Mouse (Mus musculus): ENCODE data around the gene Cda. TPM values are rescaled to one million over a fixed set of nuclear protein-coding genes. Genes with fewer than 3 reads are reported as not detected.

Cda gene
- total and polyA plus RNA-seq, 2 experiments from 2014 or later = 2.7 to 7.6 TPM

- Histone ChIP-seq H3K4me2 (ENCODE audit: low read depth, low read length) (no peak overlapping the region), H3K9me3 (replicated peaks; ENCODE audit: control insufficient read depth, low read length) (no peaks in the 10 kb centered on the region), H3K27me3 (ENCODE audit: control insufficient read depth, insufficient read depth, low read length) (peaks cover 4% of the 10 kb centered on the region; the same call in 1 of the 2 replicates), H3K9ac (replicated peaks; ENCODE audit: low read depth, low read length) (no peak overlapping the region), H3K36me3 (replicated peaks; ENCODE audit: control insufficient read depth, insufficient read depth, low read length) (no peaks in the 10 kb centered on the region), H3K27ac (ENCODE audit: low read depth) (no peak overlapping the region), H3K4me3 (ENCODE audit: low read depth, low read length) (no peak overlapping the region), H3K4me1 (ENCODE audit: control insufficient read depth, insufficient read depth) (peaks cover 15% of the 10 kb centered on the region)
- DNase-seq (ENCODE audit: low spot score) = no peak
- 82% methylated on average over 2 of the region's 2 CpGs for WGBS
- TF ChIP-seq CTCF (IDR thresholded peaks at IDR 0.05; ENCODE audit: low read depth) (no peak), EP300 (IDR thresholded peaks at IDR 0.05; ENCODE audit: low read depth) (no peak)
- no peak for ATAC-seq (ENCODE audit: insufficient read depth, low read depth)
Measured at GRCm38 (mm10) chr4:138366561-138366960, 1.2 kb downstream of the Cda start.

GRCm38 (mm10) chr4:138363511-138363910 lies 4.3 kb downstream of the Cda start:
- TF ChIP-seq EP300 (IDR thresholded peaks at IDR 0.05; ENCODE audit: low read depth) (no peak), CTCF (IDR thresholded peaks at IDR 0.05; ENCODE audit: low read depth) (no peak)
- Histone ChIP-seq H3K4me2 (ENCODE audit: low read depth, low read length) (no peak overlapping the region), H3K4me1 (ENCODE audit: control insufficient read depth, insufficient read depth) (peaks cover 11% of the 10 kb centered on the region), H3K9me3 (replicated peaks; ENCODE audit: control insufficient read depth, low read length) (no peaks in the 10 kb centered on the region), H3K36me3 (replicated peaks; ENCODE audit: control insufficient read depth, insufficient read depth, low read length) (no peaks in the 10 kb centered on the region), H3K9ac (replicated peaks; ENCODE audit: low read depth, low read length) (no peak overlapping the region), H3K27me3 (ENCODE audit: control insufficient read depth, insufficient read depth, low read length) (peaks cover 4% of the 10 kb centered on the region; the same call in 1 of the 2 replicates), H3K27ac (ENCODE audit: low read depth) (no peak overlapping the region), H3K4me3 (ENCODE audit: low read depth, low read length) (no peak overlapping the region)
- DNase-seq (ENCODE audit: low spot score) (no peak), ATAC-seq (ENCODE audit: insufficient read depth, low read depth) (no peak)
- 60% methylated on average over 5 of the region's 5 CpGs for WGBS

- no peak overlapping the region for H3K27ac ChIP-seq (ENCODE audit: low read depth)
- H3K4me2 ChIP-seq (ENCODE audit: low read depth, low read length) = no peak overlapping the region
- no peak overlapping the region for H3K9ac ChIP-seq (replicated peaks; ENCODE audit: low read depth, low read length)
- WGBS = 82% methylated on average over 7 of the region's 7 CpGs
- ATAC-seq (ENCODE audit: insufficient read depth, low read depth) (no peak), DNase-seq (ENCODE audit: low spot score) (no peak)
- H3K4me1 ChIP-seq (ENCODE audit: control insufficient read depth, insufficient read depth) = peaks cover 5% of the 10 kb centered on the region
- H3K9me3 ChIP-seq (replicated peaks; ENCODE audit: control insufficient read depth, low read length) = no peaks in the 10 kb centered on the region
- no peaks in the 10 kb centered on the region for H3K36me3 ChIP-seq (replicated peaks; ENCODE audit: control insufficient read depth, insufficient read depth, low read length)
- TF ChIP-seq EP300 (IDR thresholded peaks at IDR 0.05; ENCODE audit: low read depth) = no peak
- TF ChIP-seq CTCF (IDR thresholded peaks at IDR 0.05; ENCODE audit: low read depth) = no peak
- peaks cover 4% of the 10 kb centered on the region; the same call in 1 of the 2 replicates for H3K27me3 ChIP-seq (ENCODE audit: control insufficient read depth, insufficient read depth, low read length)
- H3K4me3 ChIP-seq (ENCODE audit: low read depth, low read length) = no peak overlapping the region
Measured at GRCm38 (mm10) chr4:138362883-138363282, 4.9 kb downstream of the Cda start.

- Histone ChIP-seq H3K4me3 (ENCODE audit: low read depth, low read length) (no peak overlapping the region), H3K4me2 (ENCODE audit: low read depth, low read length) (no peak overlapping the region), H3K27me3 (ENCODE audit: control insufficient read depth, insufficient read depth, low read length) (peaks cover 2% of the 10 kb centered on the region; the same call in 1 of the 2 replicates), H3K9ac (replicated peaks; ENCODE audit: low read depth, low read length) (no peak overlapping the region), H3K4me1 (ENCODE audit: control insufficient read depth, insufficient read depth) (no peaks in the 10 kb centered on the region), H3K9me3 (replicated peaks; ENCODE audit: control insufficient read depth, low read length) (no peaks in the 10 kb centered on the region), H3K27ac (ENCODE audit: low read depth) (no peak overlapping the region), H3K36me3 (replicated peaks; ENCODE audit: control insufficient read depth, insufficient read depth, low read length) (no peaks in the 10 kb centered on the region)
- 21% methylated on average over 10 of the region's 11 CpGs for WGBS
- TF ChIP-seq CTCF (IDR thresholded peaks at IDR 0.05; ENCODE audit: low read depth) (no peak), EP300 (IDR thresholded peaks at IDR 0.05; ENCODE audit: low read depth) (no peak)
- no peak for DNase-seq (ENCODE audit: low spot score)
- no peak for ATAC-seq (ENCODE audit: insufficient read depth, low read depth)
Measured at GRCm38 (mm10) chr4:138361370-138361821, 6.4 kb downstream of the Cda start.

GRCm38 (mm10) chr4:138358176-138358575 lies 9.6 kb downstream of the Cda start:
- no peaks in the 10 kb centered on the region for H3K36me3 ChIP-seq (replicated peaks; ENCODE audit: control insufficient read depth, insufficient read depth, low read length)
- DNase-seq (ENCODE audit: low spot score) (no peak), ATAC-seq (ENCODE audit: insufficient read depth, low read depth) (no peak)
- H3K4me3 ChIP-seq (ENCODE audit: low read depth, low read length) = no peak overlapping the region
- no peaks in the 10 kb centered on the region for H3K9me3 ChIP-seq (replicated peaks; ENCODE audit: control insufficient read depth, low read length)
- WGBS = 67% methylated on average over 3 of the region's 3 CpGs
- H3K4me2 ChIP-seq (ENCODE audit: low read depth, low read length) = no peak overlapping the region
- H3K9ac ChIP-seq (replicated peaks; ENCODE audit: low read depth, low read length) = no peak overlapping the region
- TF ChIP-seq CTCF (IDR thresholded peaks at IDR 0.05; ENCODE audit: low read depth) (no peak), EP300 (IDR thresholded peaks at IDR 0.05; ENCODE audit: low read depth) (no peak)
- H3K27me3 ChIP-seq (ENCODE audit: control insufficient read depth, insufficient read depth, low read length) = no peaks in the 10 kb centered on the region
- H3K27ac ChIP-seq (ENCODE audit: low read depth) = no peak overlapping the region
- H3K4me1 ChIP-seq (ENCODE audit: control insufficient read depth, insufficient read depth) = 0 out of 2 replicates have a peak, but pooled peaks cover 8% of the 10 kb centered on the region

- no peak overlapping the region for H3K9ac ChIP-seq (replicated peaks; ENCODE audit: low read depth, low read length)
- no peaks in the 10 kb centered on the region for H3K36me3 ChIP-seq (replicated peaks; ENCODE audit: control insufficient read depth, insufficient read depth, low read length)
- H3K27me3 ChIP-seq (ENCODE audit: control insufficient read depth, insufficient read depth, low read length) = no peaks in the 10 kb centered on the region
- H3K4me3 ChIP-seq (ENCODE audit: low read depth, low read length) = no peak overlapping the region
- H3K4me2 ChIP-seq (ENCODE audit: low read depth, low read length) = no peak overlapping the region
- ATAC-seq (ENCODE audit: insufficient read depth, low read depth) = no peak
- 0 out of 2 replicates have a peak, but pooled peaks cover 9% of the 10 kb centered on the region for H3K4me1 ChIP-seq (ENCODE audit: control insufficient read depth, insufficient read depth)
- H3K27ac ChIP-seq (ENCODE audit: low read depth) = no peak overlapping the region
- 88% methylated on average over 12 of the region's 12 CpGs for WGBS
- DNase-seq (ENCODE audit: low spot score) = no peak
- TF ChIP-seq EP300 (IDR thresholded peaks at IDR 0.05; ENCODE audit: low read depth) = no peak
- TF ChIP-seq CTCF (IDR thresholded peaks at IDR 0.05; ENCODE audit: low read depth) = no peak
- no peaks in the 10 kb centered on the region for H3K9me3 ChIP-seq (replicated peaks; ENCODE audit: control insufficient read depth, low read length)
Measured at GRCm38 (mm10) chr4:138356551-138356950, 11.2 kb downstream of the Cda start.
